Mouse (Mus musculus) liver, embryonic 14.5 days (tissue): ENCODE measurements around the gene Zfp386.

Experiments used
- CTCF ChIP-seq: IDR thresholded peaks from 2 replicates; pipeline ENCODE4 v1.5.1; 2016; ENCODE audit warnings: antibody characterized with exemption, low read depth, control low read depth
- EP300 ChIP-seq: IDR thresholded peaks from 2 replicates; pipeline ENCODE4 v1.6.1; 2016; ENCODE audit warnings: antibody characterized with exemption, low read depth

GRCm38 (mm10) chr12:116086951-116087600 is 39.6 kb downstream of the Zfp386 start:
- TF ChIP-seq CTCF, result no peak
- no peak for TF ChIP-seq EP300
